Mouse (Mus musculus) granulocyte monocyte progenitor cell, adult 5-6 weeks (primary cell): Measurements from ENCODE around the gene Rnf149. TPM values are rescaled to one million over a fixed set of nuclear protein-coding genes. Genes with fewer than 3 reads are reported as not detected.
"Not testable (repeated sequence)": the region's sequence is repeated elsewhere in the genome, so short reads cannot be mapped to it uniquely, and the experiment has no call there.

Experiments
- ATAC-seq: replicated peaks from 2 replicates; pipeline ENCODE4 v1.8.0; 2016; ENCODE audit warnings: mild to moderate bottlenecking, moderate TSS enrichment, inconsistent platforms; ENCODE audit not compliant: poor library complexity, severe bottlenecking
- total RNA-seq, 2 experiments: library from RNA; stranded (forward) in 1 of 2; stranded (reverse) in 1 of 2; fragments of 200-712, 200-1000 nt in 1 of 2; fragments of >200 nt in 1 of 2; fragmentation: Nextera tagmentation in 1 of 2; gene quantifications; 2 replicates each; pipeline ENCODE4 v1.2.3; 2014 to 2017

The Rnf149 gene
- 34.0 and 37.2 TPM in 2 replicates for total RNA-seq (2014; fragmentation: Nextera tagmentation)
- total RNA-seq (2017), result 34.6 and 34.8 TPM in 2 replicates

DNA sequence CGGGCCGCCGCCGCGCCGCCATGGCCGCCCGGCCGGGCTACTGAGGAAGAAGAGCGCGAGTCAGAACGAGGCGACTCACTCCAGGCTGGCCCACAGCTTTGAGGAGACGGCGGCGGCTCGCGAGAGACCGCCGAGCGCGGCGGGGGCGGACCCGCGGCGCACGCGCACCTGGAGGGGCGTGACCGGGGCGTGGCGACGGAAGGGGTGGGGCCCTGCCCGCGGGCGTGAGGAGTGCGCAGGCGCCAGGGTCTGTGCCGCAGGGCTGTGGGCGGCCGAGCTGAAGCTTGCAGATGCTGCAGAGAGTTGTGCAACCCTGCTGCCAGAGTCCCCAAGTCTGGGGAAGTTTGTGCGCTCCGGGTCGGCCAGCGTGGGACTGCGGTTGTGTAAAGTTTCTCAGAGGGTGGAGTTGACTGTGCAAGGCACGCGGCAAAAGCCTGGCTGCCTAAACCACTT is at the start of gene Rnf149:
Gene Rnf149, minus strand, starts transcription at position 153 of the 453 bp plus-strand sequence.
- peak; percentile 76 for ATAC-seq

DNA sequence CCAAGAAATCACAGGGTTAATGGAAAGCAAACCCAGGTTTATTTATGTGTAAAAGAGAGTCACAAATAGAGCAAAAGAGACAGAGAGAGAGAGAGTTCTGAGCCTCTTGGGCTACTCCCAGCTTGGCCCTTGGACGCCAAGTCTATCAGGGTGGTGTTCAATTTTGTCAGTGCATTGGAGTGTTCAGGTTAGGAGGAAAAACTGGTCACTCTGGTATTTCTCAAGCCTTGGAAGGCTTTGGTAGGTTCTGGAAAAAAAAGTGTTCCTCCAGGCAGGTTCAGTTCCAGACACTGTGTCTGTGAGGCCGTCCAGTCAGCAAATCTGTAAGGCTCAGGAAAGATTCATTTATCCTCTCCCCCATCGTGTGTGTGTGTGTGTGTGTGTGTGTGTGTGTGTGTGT is 48.3 kb upstream of the Rnf149 start:
- ATAC-seq, result no peak

DNA sequence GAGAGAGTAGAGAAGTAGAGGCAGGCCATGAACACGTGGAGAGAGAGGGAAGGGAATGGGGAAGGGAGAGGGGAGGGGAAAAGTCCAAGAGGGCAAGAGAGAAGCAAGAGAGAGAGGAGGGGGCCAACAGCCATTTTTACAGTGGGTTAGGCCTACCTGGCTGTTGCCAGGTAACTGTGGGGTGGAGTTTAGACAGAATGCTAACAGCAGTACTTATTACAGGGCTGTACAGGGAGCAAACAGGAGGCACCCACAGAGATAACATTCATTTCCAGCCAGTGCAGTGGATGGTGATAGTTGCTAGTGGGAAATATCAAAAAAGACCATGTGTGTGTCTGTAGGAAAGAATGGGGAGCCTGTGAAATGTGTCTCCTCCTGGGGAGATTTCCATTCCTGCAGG is 46.5 kb upstream of the Rnf149 start:
- ATAC-seq, result no peak

DNA sequence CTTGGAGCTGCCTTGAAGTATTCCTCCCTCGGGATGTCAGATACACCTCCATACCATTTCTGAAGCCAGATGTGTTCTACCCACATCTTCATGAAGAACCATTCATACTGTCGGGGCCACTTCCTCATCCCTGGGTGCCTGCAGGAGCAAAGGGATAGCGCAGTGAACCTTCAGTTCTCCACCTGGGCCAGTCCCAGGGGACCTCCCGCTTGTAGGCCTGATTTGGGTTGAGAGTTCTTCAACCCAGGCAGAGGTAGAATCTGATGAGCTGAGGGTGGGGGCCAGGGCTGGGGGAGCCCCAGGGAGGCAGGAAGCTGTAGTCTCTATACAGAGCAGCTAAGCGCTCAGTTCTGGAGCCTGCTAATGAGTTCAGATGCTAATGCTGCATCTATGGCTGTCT is 45.9 kb upstream of the Rnf149 start:
- no peak for ATAC-seq

DNA sequence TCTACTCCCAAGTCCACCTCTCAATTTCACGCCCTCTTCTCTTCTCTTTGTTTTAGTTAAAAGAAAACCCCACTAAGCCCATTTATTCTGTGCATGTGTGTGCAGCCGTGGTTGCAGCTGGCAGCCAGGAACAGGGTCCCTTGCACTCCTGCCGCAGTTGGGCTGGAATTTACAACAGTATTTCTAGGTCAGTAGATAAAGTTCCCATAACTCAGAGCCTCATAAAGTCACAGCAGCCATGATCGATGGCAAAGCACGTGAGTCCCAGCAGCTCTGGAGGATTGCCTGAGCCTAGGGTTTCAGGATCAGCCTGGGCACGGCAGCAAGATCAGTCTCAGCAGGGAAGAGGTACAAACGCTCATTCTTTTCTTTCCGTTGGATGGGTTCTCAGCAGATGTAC is 41.3 kb upstream of the Rnf149 start:
- no peak for ATAC-seq

DNA sequence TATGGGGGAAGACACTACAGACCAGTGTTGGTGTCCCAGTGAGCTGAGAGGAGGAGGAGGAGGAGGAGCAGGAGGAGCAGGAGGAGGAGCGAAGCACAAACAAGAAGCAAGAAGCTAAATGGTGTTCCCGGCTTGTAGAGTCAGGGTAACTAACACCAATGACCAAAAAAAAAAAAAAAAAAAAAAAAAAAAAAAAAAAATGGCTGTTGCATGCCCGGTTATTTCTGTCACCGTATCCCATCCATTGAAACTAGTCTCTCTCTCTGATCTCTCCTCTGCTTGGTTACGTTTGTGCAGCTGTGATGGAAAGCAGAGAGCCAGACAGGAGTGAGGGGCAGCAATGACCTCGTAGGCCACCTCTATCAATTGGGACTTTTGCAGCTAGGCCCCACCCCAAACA is 38.3 kb upstream of the Rnf149 start:
- ATAC-seq, result no peak

DNA sequence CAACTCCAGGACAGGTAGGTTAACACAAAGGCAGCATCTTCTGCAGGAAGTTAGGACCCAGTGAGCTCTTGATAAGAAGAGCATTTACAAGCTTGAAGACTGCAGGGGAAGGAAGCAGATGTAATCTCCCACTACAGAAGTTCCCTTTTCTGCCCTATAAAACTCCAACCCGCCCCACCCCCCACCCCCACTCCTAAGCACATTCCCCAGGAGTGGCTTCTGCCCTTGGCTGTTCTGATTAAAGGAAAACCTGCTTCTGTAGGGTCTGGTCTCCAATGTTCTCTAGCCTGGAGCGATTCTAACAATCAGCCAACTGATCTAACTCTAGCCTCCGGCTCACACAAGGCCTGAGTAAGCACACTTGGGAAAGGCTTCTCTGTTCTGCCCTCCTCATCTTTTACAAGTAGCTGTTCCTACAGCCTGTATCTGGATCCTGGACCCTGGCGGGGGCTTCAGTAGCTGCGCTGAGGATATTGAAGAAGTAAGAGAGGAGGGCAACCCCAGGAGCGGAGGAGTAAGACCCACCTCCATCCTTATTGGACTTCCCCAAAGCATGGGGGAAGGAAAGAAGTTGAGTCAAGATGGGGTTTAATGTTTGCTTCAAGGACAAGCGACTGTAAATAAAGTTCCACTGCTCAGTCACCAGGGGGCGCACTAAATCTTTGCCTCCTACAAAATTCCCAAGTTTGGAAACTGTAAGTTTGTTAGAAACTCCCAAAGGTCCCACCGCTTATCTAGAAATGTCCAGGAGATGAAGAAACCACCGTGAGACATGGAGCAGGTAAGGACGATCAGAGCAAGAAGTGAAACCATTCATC is 37.5 kb upstream of the Rnf149 start:
- peak; percentile 80 for ATAC-seq

DNA sequence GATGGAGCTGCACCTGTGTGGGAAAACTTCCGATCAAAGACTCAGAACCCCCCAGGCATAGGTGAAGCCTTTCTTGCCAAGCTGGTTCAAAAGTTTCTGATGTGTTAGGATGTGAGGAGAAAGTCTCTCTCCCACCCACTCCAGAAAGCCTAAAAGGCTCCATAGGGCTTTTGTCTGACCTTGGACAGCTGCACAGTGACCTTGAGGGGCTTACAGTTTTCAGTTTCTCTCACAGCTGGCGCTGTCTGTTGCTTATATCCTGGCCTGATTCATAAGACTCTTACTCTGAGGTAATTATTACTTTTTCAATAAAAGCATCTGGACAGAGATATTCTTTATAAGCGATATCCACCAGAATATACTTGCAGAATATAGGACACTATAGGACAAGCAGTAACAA is 35.9 kb upstream of the Rnf149 start:
- ATAC-seq, result no peak

DNA sequence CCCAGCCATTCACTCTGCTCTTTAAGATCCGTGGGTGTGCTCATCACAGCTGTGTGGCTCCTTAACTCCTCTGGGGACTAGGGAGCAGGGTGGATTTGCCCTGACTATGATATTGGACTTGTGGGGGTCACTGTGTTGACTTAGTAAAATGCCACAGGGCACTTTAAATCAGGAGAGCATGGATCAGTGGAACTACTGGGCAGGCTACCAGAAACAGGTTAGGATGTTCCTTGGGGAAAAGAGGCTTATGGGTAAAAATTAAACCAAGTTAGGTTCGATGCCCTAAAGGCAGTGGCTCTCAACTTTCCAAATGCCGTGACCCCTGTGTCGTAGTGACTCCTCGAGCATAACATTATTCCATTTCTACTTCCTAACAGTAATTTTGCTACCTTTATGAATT is 35.3 kb upstream of the Rnf149 start:
- ATAC-seq, result no peak

DNA sequence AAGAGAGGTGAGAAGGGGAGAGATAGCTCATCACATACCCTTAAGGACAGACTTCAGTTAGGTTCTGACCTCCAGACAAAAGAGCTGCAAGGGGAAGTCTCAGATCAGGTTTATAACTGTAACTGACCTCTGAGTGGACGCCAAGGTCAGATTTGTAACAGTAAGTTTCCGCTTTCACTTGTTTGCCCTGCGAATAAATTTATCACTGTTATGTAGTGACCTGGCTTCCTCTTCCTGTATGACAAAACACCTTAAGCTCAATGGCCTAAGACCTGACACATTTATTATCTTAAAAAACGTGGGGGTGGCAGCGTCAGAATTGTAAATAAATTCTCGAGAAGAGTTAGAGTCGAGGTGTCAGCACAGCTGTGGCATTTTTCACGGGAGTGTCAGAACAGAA is 31.3 kb upstream of the Rnf149 start:
- peak; percentile 71 for ATAC-seq

DNA sequence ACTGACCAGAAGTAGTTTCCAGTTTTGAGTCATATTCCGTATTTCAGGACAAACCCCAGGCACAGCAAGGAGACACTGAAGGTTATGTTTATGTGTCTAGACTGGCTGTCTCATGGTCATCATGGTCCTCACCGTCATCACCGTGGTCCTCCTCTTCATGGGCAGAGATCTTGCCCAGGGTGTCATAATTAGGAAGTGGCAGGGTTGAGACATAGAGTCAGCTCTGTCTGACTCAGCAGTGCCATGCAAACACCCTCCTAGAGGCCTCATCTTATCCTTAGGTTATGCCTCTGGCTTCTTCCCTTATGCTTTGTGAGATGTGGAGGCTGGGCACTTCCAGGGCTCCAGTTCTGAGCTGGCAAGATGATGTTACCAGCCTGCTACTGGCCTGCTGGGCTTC is 25.3 kb upstream of the Rnf149 start:
- peak; percentile 93 for ATAC-seq

DNA sequence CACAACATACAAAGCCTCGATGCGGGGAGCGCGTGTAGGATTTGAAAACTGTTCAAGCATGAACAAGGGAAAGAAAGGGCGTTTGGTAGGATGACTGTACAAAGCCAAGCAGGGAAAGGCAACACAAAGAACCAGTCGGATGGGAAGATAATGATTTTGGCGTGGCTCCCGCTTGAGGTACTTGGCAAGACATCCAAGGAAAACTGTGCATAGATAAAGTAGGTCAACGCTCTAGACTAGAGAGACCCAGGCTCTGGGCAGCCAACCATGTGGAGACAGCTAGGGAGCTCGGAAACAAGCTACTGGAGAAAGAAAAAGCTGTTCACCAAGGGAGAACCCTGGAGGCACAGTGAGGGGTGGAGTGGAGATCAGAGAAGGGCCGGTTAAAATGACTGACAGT is 21.5 kb upstream of the Rnf149 start:
- ATAC-seq, result no peak

DNA sequence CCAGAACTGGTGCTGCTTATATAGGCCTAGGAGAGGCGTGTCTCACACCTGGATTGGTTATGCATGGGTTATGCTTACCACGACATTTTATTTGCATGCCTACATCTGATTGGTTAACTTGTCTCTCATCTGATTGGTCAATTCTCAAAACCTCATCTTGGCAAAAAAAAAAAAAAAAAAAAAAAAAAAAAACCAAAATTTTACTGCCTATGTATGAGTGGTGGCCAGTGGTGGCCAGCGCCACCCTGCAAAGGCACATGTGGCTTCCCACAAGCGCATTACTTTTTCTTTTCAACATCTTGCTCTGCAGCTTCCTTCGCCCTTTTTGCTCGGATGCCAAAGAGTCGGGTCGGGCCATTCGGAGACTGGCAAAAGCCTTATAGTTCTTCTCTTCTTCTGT is 19.9 kb upstream of the Rnf149 start:
- ATAC-seq, result not testable (repeated sequence)

DNA sequence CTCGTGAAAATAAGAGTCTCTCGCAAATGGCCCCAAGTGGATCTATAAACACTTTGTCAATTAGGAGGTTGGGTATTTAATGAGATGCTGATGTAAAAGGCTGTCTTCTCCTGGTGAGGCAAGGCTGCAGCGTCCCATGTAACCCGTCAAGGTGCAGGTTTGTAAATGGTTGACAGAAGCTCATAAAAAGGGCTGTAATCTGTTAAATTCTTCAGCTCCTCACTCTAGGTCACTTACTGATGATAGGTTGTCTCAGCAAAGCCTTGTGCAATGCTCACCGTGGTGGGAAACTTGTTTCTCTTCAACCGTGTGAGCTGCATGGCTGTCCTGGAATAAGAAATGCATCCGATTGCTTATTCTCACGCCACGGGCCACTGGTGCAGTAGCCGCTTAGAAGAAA is 16.6 kb upstream of the Rnf149 start:
- ATAC-seq, result no peak

DNA sequence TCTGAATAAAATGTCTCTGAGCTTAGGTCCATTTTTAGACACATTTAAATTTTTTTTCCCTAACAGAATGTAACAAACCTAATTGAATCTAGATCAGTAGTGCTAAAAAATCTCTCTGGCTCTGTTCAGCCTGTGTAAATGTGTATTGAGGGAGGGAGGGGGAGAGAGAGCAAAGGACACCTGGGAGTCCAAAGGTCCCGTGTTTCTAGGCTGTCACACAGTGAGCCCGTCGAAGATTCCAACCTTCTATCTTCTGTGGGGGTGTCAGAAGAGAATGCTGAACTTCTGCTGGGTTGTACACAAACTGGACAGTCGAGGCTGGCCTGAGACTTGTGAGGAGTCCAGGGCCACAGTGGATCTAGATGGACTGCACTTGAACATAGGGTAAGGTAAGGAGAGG is 14.9 kb upstream of the Rnf149 start:
- no peak for ATAC-seq

DNA sequence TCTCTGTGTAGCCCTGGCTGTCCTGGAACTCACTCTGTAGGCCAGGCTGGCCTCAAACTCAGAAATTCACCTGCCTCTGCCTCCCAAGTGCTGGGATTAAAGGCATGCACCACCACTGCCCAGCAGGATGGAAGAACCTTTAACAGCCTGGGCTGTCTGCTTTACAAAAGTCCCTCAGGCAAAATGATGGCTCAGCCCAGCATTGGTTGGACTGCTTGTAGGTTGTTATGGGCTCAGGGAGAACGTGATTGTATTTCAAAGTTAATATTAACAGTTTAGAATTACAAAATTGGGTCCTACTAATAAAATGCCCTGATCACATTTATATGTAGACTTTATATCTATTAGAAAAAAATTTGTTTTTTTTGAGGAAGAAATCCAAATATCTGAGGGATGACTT is 14.4 kb upstream of the Rnf149 start:
- not testable (repeated sequence) for ATAC-seq

DNA sequence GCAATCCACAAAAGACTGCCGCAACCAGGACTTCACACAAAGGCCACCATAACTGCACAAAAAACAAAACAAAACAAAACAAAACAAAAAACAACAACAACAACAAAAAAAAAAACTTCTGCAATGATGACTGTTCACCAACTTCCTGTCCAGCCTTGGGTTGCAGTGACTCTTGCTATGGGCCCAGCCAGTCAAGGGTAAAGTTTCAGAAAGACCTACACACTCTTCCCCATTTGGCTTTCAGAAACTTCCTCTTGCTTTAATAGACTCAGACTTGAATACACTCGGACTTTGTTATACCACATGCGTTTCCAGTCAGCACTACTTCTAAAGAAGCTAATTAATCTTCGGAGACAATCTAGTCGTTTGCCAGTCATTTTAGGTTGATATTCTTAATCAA is 13.0 kb upstream of the Rnf149 start:
- peak; percentile 88 for ATAC-seq

DNA sequence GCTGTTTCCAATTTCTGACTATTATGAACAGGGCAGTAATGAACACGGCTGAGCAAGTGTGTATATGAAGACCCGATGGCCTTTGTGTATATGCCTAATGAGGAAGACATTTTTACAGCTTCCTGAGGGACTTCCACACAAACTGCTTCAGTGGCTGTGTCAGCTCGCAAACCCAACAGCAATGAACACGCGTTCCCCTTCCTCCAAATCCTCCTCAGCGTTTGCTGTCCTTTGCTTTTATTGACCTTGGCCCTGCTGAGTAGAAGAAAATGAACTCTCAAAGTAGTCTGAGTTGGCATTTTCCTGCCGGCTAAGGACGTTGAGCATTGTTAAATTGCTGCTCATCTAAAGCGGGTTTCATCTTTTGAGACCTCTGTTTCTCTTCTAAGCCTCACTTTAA is 8.2 kb upstream of the Rnf149 start:
- no peak for ATAC-seq

DNA sequence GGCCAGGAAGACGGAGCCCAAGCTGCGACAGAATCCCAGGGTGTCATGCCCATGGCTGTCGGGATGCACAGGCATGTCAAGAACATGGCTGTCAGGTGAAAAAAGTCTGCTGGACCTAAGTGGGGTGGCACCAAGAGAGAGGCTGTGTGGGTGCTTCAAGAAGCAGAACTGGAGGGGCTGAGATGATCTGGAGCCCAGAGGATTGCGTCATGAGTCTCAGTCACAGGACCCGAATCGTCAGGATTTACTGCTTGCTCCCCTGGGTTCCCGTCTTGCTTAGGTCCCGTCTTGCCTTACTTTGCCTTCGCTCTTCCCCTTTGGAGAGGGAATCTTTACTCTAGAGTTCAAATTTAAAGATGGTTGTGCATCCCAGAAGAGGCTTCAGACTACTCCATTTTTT is 6.0 kb upstream of the Rnf149 start:
- ATAC-seq, result peak; percentile 67

DNA sequence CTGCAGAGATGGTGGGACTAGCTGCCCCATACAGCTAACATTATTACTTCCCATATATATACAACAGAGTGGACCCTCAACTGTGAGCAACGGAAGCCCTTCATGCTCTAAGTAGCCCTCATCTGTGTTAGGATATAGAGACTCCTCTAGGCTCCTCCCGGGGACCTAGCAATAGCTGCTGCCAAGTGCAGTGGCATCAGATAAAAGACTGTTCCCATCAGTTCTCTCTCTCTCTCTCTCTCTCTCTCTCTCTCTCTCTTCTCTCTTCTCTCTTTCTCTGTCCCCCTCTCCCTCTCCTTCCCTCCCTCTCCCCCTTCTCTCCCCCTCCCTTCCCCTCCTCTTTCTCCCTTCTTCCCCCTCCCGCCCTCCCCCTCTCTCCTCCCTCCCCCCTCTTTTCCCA is 4.0 kb upstream of the Rnf149 start:
- no peak for ATAC-seq

DNA sequence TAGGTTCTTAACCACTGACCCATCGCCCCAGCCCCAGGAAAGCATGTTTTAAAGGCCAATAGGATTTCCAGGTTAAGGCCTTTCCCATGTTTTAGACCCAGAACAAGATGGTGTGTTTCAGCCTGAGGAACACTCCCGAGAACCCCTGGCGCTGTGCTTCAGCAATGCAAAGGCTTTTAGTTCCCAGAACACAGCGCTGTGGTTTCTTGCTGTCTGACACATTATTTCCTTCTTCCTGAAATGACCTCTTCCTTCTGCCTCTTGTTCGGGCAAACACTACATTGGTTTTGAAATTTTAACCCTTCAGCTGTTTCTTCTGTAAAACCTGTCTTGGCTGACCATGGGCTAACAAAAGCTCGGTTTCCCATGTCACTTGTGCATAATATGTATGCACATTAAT is 1.9 kb upstream of the Rnf149 start:
- peak; percentile 30 for ATAC-seq

DNA sequence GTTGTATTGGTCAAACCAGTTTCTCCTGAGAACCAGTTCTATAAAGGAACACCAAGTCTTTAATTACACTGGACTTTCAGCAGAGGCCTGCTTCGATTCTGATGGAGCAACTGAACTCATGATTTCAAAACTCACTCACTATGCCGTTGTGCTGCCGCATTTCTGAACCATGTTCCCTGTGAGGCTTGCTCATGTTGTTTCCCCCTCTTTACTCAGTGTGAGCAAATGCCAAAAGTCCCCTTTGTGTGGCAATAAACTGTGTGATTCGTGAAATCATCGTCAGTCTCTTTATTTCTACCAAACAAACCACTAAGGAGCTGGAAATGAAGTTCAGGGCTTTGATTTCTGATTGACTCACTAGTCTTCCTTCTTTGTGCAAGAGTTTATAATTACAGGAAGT is 1.2 kb upstream of the Rnf149 start:
- ATAC-seq, result peak; percentile 49
